Mouse (Mus musculus): Measurements from ENCODE around the gene Ear1. TPM values are rescaled to one million over a fixed set of nuclear protein-coding genes. Genes with fewer than 3 reads are reported as not detected.
"Not testable (repeated sequence)": the region's sequence is repeated elsewhere in the genome, so short reads cannot be mapped to it uniquely, and the experiment has no call there.

Ear1 gene
- total RNA-seq (2017): 4.8 to 10.8 TPM in 2 of 3 replicates, not detected in the other

DNA sequence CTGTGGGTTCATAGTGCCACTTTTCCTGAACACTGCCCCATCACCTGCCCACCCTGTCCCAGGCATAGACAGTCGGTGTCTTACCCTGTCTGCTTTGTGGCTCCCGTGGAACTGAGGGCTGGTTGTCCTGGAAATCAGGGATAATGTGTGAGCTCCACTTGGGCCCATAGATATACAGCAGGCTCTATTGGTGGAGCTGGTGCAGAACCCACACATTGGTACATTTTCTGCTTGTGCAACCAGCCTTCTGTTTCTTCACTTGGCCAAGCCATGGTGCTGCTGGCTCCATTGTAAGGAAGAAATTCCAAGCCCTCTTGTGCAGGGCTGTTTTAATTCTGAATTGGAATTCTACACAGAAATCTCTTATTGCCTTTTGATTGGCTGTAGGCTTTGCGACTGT lies at the start of gene Ear1:
Ear1 (minus strand) TSS at position 101 of the 400 bp plus-strand sequence.
- ATAC-seq (replicated peaks; ENCODE audit: insufficient number of reproducible peaks, low FRiP score, low TSS enrichment, poor library complexity, severe bottlenecking): not testable (repeated sequence)

- 0 out of 2 replicates have a peak, but pooled peaks have one; percentile 63 for ATAC-seq (replicated peaks; ENCODE audit: insufficient number of reproducible peaks, low FRiP score, low TSS enrichment, poor library complexity, severe bottlenecking)
Observed at GRCm38 (mm10) chr14:43924688-43925403, 49.5 kb upstream of the Ear1 start, which contains the start of gene Gm8113. TSS of gene Gm8113 (plus strand) at chr14:43925390.

DNA sequence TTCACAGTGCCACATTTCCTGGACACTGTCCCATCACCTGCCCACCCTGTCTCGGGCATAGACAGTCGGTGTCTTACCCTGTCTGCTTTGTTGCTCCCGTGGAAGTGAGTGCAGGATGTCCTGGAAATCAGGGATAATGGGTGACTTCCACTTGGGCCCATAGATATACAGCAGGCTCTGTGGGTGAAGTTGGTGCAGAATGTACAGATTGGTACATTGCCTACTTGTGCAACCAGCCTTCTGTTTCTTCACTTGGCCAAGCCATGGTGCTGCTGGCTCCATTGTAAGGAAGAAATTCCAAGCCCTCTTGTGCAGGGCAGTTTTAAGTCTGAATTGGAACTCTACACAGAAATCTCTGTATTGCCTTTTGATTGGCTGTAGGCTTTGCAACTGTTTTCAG lies 48.1 kb upstream of the Ear1 start, which contains the start of gene Ear10:
Ear10 (minus strand) TSS at position 101 of the 400 bp plus-strand sequence.
- not testable (repeated sequence) for ATAC-seq (replicated peaks; ENCODE audit: insufficient number of reproducible peaks, low FRiP score, low TSS enrichment, poor library complexity, severe bottlenecking)

DNA sequence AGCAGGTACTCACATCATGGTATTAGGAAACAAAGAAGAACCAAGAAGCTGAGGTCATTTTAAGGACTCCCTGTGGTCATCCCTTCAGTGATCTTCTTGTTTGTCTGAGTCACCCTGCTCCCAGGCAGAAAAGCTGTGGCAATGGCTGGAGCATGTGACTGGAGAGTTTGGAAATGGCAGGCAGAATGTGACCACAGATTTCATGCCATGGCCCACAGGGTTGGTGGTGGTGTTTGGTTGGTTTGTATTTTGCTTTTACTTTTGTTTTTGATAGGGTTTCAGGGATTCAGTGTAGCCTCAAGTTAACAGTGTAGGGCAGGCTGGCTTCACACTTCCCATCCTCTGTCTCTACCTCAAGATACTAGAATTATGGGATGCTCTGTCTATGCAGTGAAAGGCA lies 42.9 kb upstream of the Ear1 start:
- not testable (repeated sequence) for ATAC-seq (replicated peaks; ENCODE audit: insufficient number of reproducible peaks, low FRiP score, low TSS enrichment, poor library complexity, severe bottlenecking)

- 0 out of 2 replicates have a peak, but pooled peaks have one; percentile 56 for ATAC-seq (replicated peaks; ENCODE audit: insufficient number of reproducible peaks, low FRiP score, low TSS enrichment, poor library complexity, severe bottlenecking)
Observed at GRCm38 (mm10) chr14:43898577-43898976, 23.3 kb upstream of the Ear1 start.

DNA sequence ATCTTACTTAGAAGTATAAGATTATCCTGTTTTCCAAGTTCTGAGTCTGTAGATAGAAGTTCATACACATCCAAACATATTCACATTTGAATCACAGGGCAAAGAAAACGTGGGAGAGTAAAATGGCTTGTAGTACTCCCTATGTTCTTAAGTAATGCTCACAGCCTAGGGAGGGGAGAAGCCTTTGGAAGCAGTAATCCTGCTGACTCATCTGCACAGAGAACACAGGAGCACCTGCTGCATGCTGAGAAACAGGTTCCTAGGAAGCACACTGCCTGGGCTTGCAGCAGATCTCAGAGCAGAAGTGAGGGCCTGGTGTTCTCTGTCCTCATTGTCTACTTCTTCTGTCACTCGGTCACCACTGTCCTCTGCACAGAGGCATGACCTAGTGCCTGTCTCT lies 20.0 kb upstream of the Ear1 start:
- ATAC-seq (replicated peaks; ENCODE audit: insufficient number of reproducible peaks, low FRiP score, low TSS enrichment, poor library complexity, severe bottlenecking): not testable (repeated sequence)

GRCm38 (mm10) chr14:43891288-43891687 lies 16.0 kb upstream of the Ear1 start:
- peak; percentile 73 for ATAC-seq (replicated peaks; ENCODE audit: insufficient number of reproducible peaks, low FRiP score, low TSS enrichment, poor library complexity, severe bottlenecking)

- not testable (repeated sequence) for ATAC-seq (replicated peaks; ENCODE audit: insufficient number of reproducible peaks, low FRiP score, low TSS enrichment, poor library complexity, severe bottlenecking)
Observed at GRCm38 (mm10) chr14:43886235-43886634, 10.9 kb upstream of the Ear1 start.

DNA sequence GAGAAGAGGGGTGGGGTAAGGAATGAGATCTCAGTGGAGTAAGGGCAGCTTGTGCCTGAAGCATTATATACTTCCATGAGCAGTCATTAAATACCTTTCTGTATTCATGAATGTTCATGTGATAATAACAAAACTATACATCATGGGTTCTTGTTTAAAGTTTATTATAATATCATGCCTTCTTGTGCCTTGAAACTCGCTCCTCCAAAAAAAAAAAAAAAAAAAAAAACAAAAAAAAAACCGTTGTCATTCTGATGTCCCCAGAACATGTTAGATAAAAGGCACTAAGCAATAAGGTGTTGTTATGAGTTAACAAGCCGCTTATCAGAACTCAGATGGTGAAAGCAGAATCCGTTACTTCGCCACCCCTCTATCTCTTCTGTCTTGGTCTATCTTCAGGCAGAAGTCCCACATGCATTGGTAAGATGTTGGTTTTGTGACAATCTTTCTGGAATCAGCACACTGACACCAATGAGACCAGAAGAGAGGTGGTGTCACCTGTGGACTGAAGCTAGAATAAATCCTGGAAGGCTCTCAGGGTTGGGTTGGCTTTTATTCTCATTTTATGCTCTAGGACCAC lies 4.7 kb upstream of the Ear1 start:
- ATAC-seq (replicated peaks; ENCODE audit: insufficient number of reproducible peaks, low FRiP score, low TSS enrichment, poor library complexity, severe bottlenecking): not testable (repeated sequence)

DNA sequence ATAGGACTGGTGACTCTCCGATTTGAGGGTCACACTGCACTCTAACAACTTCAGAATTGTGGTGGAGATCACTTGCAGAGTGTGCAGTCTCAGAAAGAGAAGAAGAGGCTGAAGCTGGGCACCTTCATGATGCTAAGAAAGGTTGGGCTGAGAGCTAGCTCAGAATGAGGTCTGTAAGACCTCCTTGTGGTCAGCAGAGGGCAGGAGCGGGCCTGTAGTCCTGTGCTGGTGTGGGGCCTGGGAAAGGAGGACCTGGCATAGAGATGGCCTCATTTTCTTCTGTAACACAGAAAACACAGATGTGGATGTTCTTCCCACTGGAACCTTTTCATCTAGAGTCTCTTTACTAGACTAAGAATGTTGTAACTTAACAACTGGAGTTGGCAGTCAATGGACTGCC lies 2.5 kb upstream of the Ear1 start:
- ATAC-seq (replicated peaks; ENCODE audit: insufficient number of reproducible peaks, low FRiP score, low TSS enrichment, poor library complexity, severe bottlenecking): peak; percentile 87; the same call in 1 of the 2 replicates

DNA sequence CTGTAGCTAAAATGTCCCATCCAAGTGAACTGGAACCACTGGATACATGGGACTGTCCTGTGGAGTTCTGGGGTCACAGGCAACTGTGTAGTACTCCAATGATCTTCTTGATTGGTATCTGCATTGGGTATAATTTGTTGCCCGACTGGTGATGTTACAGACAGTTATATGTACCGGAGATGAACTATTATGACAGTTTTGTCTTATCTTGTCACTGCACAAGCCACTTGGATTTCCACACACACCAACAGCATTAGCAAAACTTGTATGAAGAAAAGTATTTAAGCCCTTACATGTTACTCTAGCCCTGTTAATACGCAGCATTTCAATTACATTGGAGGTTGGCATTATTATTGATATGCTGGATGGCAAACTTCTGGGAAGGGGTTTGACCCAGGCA lies 455 bp downstream of the Ear1 start:
- not testable (repeated sequence) for ATAC-seq (replicated peaks; ENCODE audit: insufficient number of reproducible peaks, low FRiP score, low TSS enrichment, poor library complexity, severe bottlenecking)

GRCm38 (mm10) chr14:43860522-43860921 lies 14.8 kb downstream of the Ear1 start:
- ATAC-seq (replicated peaks; ENCODE audit: insufficient number of reproducible peaks, low FRiP score, low TSS enrichment, poor library complexity, severe bottlenecking): peak; percentile 50; the same call in 1 of the 2 replicates

- not testable (repeated sequence) for ATAC-seq (replicated peaks; ENCODE audit: insufficient number of reproducible peaks, low FRiP score, low TSS enrichment, poor library complexity, severe bottlenecking)
Observed at GRCm38 (mm10) chr14:43859465-43859864, 15.9 kb downstream of the Ear1 start.

DNA sequence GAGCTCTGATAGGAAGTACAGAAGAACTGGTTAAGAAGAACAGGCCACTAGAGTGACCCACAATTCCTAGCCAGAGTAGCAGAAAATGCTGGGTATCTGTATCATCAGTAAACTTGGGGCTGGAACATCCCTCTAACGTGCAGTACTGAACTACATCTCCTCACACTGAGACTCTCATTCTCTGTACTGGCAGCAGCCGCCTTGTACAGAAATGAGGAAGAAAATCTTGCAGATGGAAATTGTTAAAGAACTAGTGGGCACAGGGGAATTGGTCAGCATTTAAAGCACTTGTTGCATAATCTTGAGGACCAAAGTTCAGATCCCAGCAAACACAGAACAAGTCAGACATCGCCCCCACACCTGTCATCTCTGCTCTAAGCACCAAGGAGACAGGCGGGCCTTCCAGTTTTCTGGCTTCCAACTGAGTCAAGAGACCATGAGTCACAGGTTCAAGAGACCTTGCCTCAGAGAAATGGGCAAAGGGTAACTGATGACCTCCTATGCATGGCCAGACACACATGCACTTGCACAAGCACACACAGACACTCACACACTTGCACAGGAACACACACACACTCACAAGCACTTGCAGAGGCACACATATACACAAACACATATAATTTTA lies 31.3 kb downstream of the Ear1 start:
- 0 out of 2 replicates have a peak, but pooled peaks have one; percentile 35 for ATAC-seq (replicated peaks; ENCODE audit: insufficient number of reproducible peaks, low FRiP score, low TSS enrichment, poor library complexity, severe bottlenecking)

- ATAC-seq (replicated peaks; ENCODE audit: insufficient number of reproducible peaks, low FRiP score, low TSS enrichment, poor library complexity, severe bottlenecking): not testable (repeated sequence)
Observed at GRCm38 (mm10) chr14:43840976-43841375, 34.3 kb downstream of the Ear1 start.

DNA sequence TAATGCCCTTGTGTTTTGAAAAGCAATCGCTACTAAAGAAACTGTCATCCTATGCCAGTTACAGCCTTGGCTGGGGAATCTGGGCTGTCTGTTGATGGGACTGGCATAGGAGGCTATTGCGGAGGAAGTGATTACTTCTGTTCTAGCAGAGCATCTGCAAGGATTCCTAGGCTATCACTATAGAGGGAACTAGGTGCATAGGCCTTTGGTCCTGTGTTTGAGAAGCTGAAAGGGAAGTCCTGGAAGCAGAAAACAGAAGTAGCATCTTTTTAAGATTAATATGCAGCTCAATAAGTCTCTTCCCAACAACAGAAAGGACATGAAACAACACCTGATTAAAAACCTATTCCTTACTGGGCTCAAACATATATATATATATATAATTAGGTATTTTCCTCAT lies 40.0 kb downstream of the Ear1 start:
- 0 out of 2 replicates have a peak, but pooled peaks have one; percentile 36 for ATAC-seq (replicated peaks; ENCODE audit: insufficient number of reproducible peaks, low FRiP score, low TSS enrichment, poor library complexity, severe bottlenecking)

DNA sequence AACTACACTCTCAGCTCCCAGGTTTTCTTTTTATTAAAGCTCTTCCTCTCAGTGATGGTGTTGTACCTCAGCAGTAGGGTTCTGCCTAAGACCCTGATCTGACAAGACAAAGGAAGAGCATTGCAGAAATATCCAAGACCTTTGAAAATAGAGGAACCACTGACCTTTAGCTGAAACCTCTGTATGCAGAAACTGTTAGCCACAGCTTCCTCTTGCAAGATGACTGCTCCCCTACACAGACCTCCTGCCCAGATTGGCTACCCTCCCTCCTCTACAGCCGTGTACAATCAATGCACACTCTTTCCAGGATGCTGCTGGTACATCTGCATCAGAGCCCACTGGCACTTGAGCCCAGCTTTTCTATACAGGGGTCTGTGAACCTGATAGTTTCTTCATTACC lies 44.9 kb downstream of the Ear1 start:
- peak; percentile 87 for ATAC-seq (replicated peaks; ENCODE audit: insufficient number of reproducible peaks, low FRiP score, low TSS enrichment, poor library complexity, severe bottlenecking)

DNA sequence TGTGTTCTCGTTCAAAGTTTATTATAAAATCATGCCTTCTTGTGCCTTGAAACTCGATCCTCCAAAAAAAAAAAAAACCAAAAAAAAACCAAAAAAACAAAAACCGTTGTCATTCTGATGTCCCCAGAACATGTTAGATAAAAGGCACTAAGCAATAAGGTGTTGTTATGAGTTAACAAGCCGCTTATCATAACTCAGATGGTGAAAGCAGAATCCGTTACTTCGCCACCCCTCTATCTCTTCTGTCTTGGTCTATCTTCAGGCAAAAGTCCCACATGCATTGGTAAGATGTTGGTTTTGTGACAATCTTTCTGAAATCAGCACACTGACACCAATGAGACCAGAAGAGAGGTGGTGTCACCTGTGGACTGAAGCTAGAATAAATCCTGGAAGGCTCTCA lies 51.1 kb downstream of the Ear1 start:
- ATAC-seq (replicated peaks; ENCODE audit: insufficient number of reproducible peaks, low FRiP score, low TSS enrichment, poor library complexity, severe bottlenecking): not testable (repeated sequence)

DNA sequence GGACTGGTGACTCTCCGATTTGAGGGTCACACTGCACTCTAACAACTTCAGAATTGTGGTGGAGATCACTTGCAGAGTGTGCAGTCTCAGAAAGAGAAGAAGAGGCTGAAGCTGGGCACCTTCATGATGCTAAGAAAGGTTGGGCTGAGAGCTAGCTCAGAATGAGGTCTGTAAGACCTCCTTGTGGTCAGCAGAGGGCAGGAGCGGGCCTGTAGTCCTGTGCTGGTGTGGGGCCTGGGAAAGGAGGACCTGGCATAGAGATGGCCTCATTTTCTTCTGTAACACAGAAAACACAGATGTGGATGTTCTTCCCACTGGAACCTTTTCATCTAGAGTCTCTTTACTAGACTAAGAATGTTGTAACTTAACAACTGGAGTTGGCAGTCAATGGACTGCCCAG lies 53.4 kb downstream of the Ear1 start:
- ATAC-seq (replicated peaks; ENCODE audit: insufficient number of reproducible peaks, low FRiP score, low TSS enrichment, poor library complexity, severe bottlenecking): peak; percentile 86

All from monocyte, adult 5-6 weeks (primary cell).